Mouse (Mus musculus) heart, adult 2 months (tissue): ENCODE results near the gene Map4k2. TPM values are rescaled to one million over a fixed set of nuclear protein-coding genes. Genes with fewer than 3 reads are reported as not detected.

Experiments used
- DNase-seq, 2 experiments: peaks; one replicate each; pipeline ENCODE4 v3.0.0; 2021
- H3K27ac ChIP-seq: fragments of 200-600 bp; 2 replicates; pipeline ENCODE4 v1.8.1; 2022
- H3K27me3 ChIP-seq: fragments of 200-500 bp; 2 replicates; pipeline ENCODE4 v1.6.1; 2012; ENCODE audit warnings: mild to moderate bottlenecking, low read length, inconsistent platforms, mixed read lengths; ENCODE audit not compliant: control insufficient read depth, insufficient read depth
- H3K36me3 ChIP-seq: fragments of 200-500 bp; 2 replicates; pipeline ENCODE4 v1.6.1; 2012; ENCODE audit warnings: low read length, inconsistent platforms; ENCODE audit not compliant: control insufficient read depth, insufficient read depth
- H3K4me1 ChIP-seq: fragments of 200-500 bp; 2 replicates; pipeline ENCODE4 v1.6.1; 2011; ENCODE audit warnings: low read length; ENCODE audit not compliant: control insufficient read depth, insufficient read depth
- H3K4me3 ChIP-seq: fragments of 200-600 bp; 2 replicates; pipeline ENCODE4 v1.8.1; 2022
- H3K79me2 ChIP-seq: fragments of 200-500 bp; replicated peaks from 2 replicates; pipeline ENCODE4 v1.6.1; 2012; ENCODE audit warnings: mild to moderate bottlenecking, inconsistent platforms, low read length, moderate library complexity, mixed read lengths; ENCODE audit not compliant: control insufficient read depth, insufficient read depth
- H3K9ac ChIP-seq: fragments of 200-500 bp; 2 replicates; pipeline ENCODE4 v1.6.1; 2012; ENCODE audit warnings: low read depth, mild to moderate bottlenecking, control low read depth, inconsistent platforms, low read length, mixed read lengths
- CTCF ChIP-seq: fragments of 200-600 bp; IDR thresholded peaks from 2 replicates; pipeline ENCODE4 v1.8.1; 2022; ENCODE audit warnings: antibody characterized with exemption, mild to moderate bottlenecking, moderate library complexity
- EP300 ChIP-seq: fragments of 200-500 bp; IDR thresholded peaks from 2 replicates; pipeline ENCODE4 v1.6.1; 2011; ENCODE audit warnings: low read depth, low read length, control low read depth; ENCODE audit not compliant: insufficient read depth
- POLR2A ChIP-seq: fragments of 200-500 bp; IDR thresholded peaks from 2 replicates; pipeline ENCODE4 v1.6.1; 2011; ENCODE audit warnings: mild to moderate bottlenecking, low read depth, low read length, control low read depth; ENCODE audit not compliant: insufficient read depth
- WGBS: fragments of 180-500 bp; shearing (Covaris S2); methylation state at CpG from one replicate; pipeline ENCODE4 v1.1.7; 2018; 5-methylcytosine and 5-hydroxymethylcytosine counted together
- intact Hi-C: fragments of 180-260 bp; cut with DNase I; formaldehyde crosslinking; loops from one replicate; pipeline ENCODE4 v1.15.1; 2025
- microRNA-seq, 2 experiments: library from miRNA; unstranded; fragments of <30 nt; microRNA quantifications; one replicate each; pipeline ENCODE4 v1.2.0; 2021
- polyA plus RNA-seq: library from polyadenylated mRNA; depleted of rRNA; stranded (reverse); fragments of >200 nt; gene quantifications from 2 replicates; pipeline ENCODE4 v1.2.3, GENCODE M21; 2012; rRNA removed
- total RNA-seq, 2 experiments: library from RNA; stranded (reverse); gene quantifications; 2 replicates each; pipeline ENCODE4 v1.2.3; 2021

Map4k2 gene
- total and polyA plus RNA-seq, 3 experiments = 36.1 to 88.9 (median 38.4) TPM

DNA sequence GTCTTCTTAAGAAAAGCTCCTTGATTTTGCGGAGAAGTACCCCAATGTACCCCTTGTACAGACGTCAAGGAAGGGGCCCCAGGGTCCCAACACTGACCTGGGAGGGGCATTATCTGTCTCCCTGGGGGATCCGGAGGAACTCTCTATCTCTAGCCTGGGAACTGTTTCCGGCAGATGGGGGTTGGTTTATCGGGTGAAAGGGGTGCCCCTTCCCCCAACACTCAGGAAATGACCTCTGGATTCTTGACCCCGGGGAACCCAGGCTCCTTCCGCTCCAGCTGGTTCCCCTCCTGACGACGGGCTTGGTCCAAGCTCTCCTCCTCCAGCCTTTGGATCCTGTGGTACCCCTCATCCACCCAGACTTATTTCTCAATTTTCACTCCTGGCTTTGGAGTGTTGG is 61.0 kb downstream of the Map4k2 start:
- peak overlapping the region; percentile 91 for H3K27ac ChIP-seq
- H3K4me1 ChIP-seq = peaks cover 4% of the 10 kb centered on the region; the same call in 1 of the 2 replicates
- peak overlapping the region; percentile 55 for H3K4me3 ChIP-seq
- TF ChIP-seq CTCF (no peak), EP300 (peak; percentile 65; the same call in 1 of the 2 replicates)
- 0 out of 2 replicates have a peak, but pooled peaks cover 3% of the 10 kb centered on the region for H3K36me3 ChIP-seq
- intact Hi-C loops = loop anchor here (1.0 kb wide), 1 partner anchor 50 kb away; no protein-coding TSS in a partner anchor
- H3K79me2 ChIP-seq = no peaks in the 10 kb centered on the region
- peak; percentile 67 to 68 for DNase-seq
- peak overlapping the region; percentile 83 for H3K9ac ChIP-seq
- WGBS = 17% methylated on average over 9 of the region's 9 CpGs
- H3K27me3 ChIP-seq = no peaks in the 10 kb centered on the region

DNA sequence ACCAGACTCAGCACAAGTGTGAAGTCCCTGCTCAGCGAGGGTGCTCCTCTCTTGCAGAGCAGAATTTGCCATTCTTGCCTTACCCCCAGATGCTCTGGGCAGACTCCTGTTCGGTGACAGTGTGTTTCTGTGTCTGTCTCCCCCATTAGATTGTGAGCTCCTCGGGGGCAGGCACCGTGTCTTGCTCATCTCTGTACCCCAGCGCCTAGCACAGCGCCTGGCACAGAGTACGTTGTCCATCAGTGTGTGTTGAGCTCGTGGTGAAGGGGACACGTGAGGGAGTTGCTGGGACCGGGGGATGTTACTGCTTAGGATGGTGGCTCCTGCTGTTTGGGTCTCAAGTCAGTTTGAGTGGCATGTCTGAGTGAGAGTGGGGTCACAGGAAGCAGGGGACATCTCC is 62.9 kb downstream of the Map4k2 start:
- Histone ChIP-seq H3K27me3 (no peaks in the 10 kb centered on the region), H3K9ac (no peak overlapping the region), H3K4me1 (peaks cover 4% of the 10 kb centered on the region; the same call in 1 of the 2 replicates), H3K36me3 (no peaks in the 10 kb centered on the region), H3K79me2 (no peaks in the 10 kb centered on the region), H3K27ac (no peak overlapping the region), H3K4me3 (no peak overlapping the region)
- DNase-seq = no peak
- WGBS = 85% methylated on average over 10 of the region's 10 CpGs
- TF ChIP-seq POLR2A (no peak), CTCF (no peak), EP300 (no peak)
- intact Hi-C loops = no loop called here

Small RNA genes within 50 kb of the gene (microRNA-seq; reads per million reads assigned to microRNA genes)
- gene Mir6989 = 0.56 to 0.77 reads per million in 2 experiments

Other genes starting within 250 kb of the Map4k2 start
- gene AC131692.1, start 246.7 kb upstream of the Map4k2 start, total RNA-seq = not detected
- gene AC131692.1, start 246.7 kb upstream of the Map4k2 start, polyA plus RNA-seq = not detected in 2 replicates
- gene Naaladl1, start 235.4 kb upstream of the Map4k2 start, total RNA-seq = not detected
- gene Naaladl1, start 235.4 kb upstream of the Map4k2 start, polyA plus RNA-seq = not detected in 2 replicates
- 10 to 100 TPM in 1 of 2 experiments, 1 to 10 TPM in 1; 8.7 to 10.3 TPM for gene Sac3d1, start 222.5 kb upstream of the Map4k2 start, total RNA-seq
- gene Sac3d1, start 222.5 kb upstream of the Map4k2 start, polyA plus RNA-seq = 13.1 and 15.4 TPM in 2 replicates
- gene Snx15, start 212.8 kb upstream of the Map4k2 start, total RNA-seq = 10 to 100 TPM; 14.1 to 16.6 TPM
- gene Snx15, start 212.8 kb upstream of the Map4k2 start, polyA plus RNA-seq = 22.0 and 29.5 TPM in 2 replicates
- 1 to 10 TPM in 1 of 2 experiments, under 1 TPM in 1; 0.98 to 1.6 TPM for gene Batf2, start 200.2 kb upstream of the Map4k2 start, total RNA-seq
- 2.3 and 3.2 TPM in 2 replicates for gene Batf2, start 200.2 kb upstream of the Map4k2 start, polyA plus RNA-seq
- 10 to 100 TPM; 62.1 to 72.9 TPM for gene Arl2, start 199.6 kb upstream of the Map4k2 start, total RNA-seq
- gene Arl2, start 199.6 kb upstream of the Map4k2 start, polyA plus RNA-seq = 153 and 155 TPM in 2 replicates
- not detected for gene Majin, start 156.7 kb upstream of the Map4k2 start, total RNA-seq
- 0.20 and 0.23 TPM in 2 replicates for gene Majin, start 156.7 kb upstream of the Map4k2 start, polyA plus RNA-seq
- not detected for gene Gpha2, start 114.8 kb upstream of the Map4k2 start, total RNA-seq
- gene Gpha2, start 114.8 kb upstream of the Map4k2 start, polyA plus RNA-seq = 0.27 TPM in 1 of 2 replicates, not detected in the other
- gene Ppp2r5b, start 105.3 kb upstream of the Map4k2 start, total RNA-seq = 10 to 100 TPM; 34.8 to 35.1 TPM
- gene Ppp2r5b, start 105.3 kb upstream of the Map4k2 start, polyA plus RNA-seq = 36.8 and 40.6 TPM in 2 replicates
- 10 to 100 TPM; 20.5 to 24.5 TPM for gene Atg2a, start 99.5 kb upstream of the Map4k2 start, total RNA-seq
- 26.3 and 26.7 TPM in 2 replicates for gene Atg2a, start 99.5 kb upstream of the Map4k2 start, polyA plus RNA-seq
- 100 to 1,000 TPM in 1 of 2 experiments, 10 to 100 TPM in 1; 98.0 to 120 TPM for gene Ehd1, start 64.4 kb upstream of the Map4k2 start, total RNA-seq
- 111 and 142 TPM in 2 replicates for gene Ehd1, start 64.4 kb upstream of the Map4k2 start, polyA plus RNA-seq
- 10 to 100 TPM; 11.7 to 13.9 TPM for gene Cdc42bpg, start 34.7 kb upstream of the Map4k2 start, total RNA-seq
- gene Cdc42bpg, start 34.7 kb upstream of the Map4k2 start, polyA plus RNA-seq = 7.0 and 7.7 TPM in 2 replicates
- 10 to 100 TPM; 13.9 to 14.0 TPM for gene Men1, start 6.2 kb upstream of the Map4k2 start, total RNA-seq
- gene Men1, start 6.2 kb upstream of the Map4k2 start, polyA plus RNA-seq = 19.4 and 19.6 TPM in 2 replicates
- gene Sf1, start 22.6 kb downstream of the Map4k2 start, total RNA-seq = 100 to 1,000 TPM in 1 of 2 experiments, 10 to 100 TPM in 1; 93.0 to 103 TPM
- gene Sf1, start 22.6 kb downstream of the Map4k2 start, polyA plus RNA-seq = 51.7 and 58.5 TPM in 2 replicates
- 1,000 to 10,000 TPM; 1,101 to 1,298 TPM for gene Pygm, start 43.3 kb downstream of the Map4k2 start, total RNA-seq
- gene Pygm, start 43.3 kb downstream of the Map4k2 start, polyA plus RNA-seq = 1,120 and 1,632 TPM in 2 replicates
- gene Rasgrp2, start 58.2 kb downstream of the Map4k2 start, total RNA-seq = 10 to 100 TPM; 43.3 to 48.0 TPM
- gene Rasgrp2, start 58.2 kb downstream of the Map4k2 start, polyA plus RNA-seq = 90.1 and 97.2 TPM in 2 replicates
- gene Nrxn2, start 77.6 kb downstream of the Map4k2 start, total RNA-seq = 1 to 10 TPM; 4.5 to 5.2 TPM
- gene Nrxn2, start 77.6 kb downstream of the Map4k2 start, polyA plus RNA-seq = 3.4 TPM in 2 replicates
- not detected for gene Slc22a12, start 201.9 kb downstream of the Map4k2 start, total RNA-seq
- gene Slc22a12, start 201.9 kb downstream of the Map4k2 start, polyA plus RNA-seq = not detected in 2 replicates